Mouse (Mus musculus): ENCODE data around the gene Lrrd1. TPM values are rescaled to one million over a fixed set of nuclear protein-coding genes. Genes with fewer than 3 reads are reported as not detected.

The Lrrd1 gene
- total and polyA plus RNA-seq, 3 experiments, result 0.04 to 0.11 TPM; not detected in 1

DNA sequence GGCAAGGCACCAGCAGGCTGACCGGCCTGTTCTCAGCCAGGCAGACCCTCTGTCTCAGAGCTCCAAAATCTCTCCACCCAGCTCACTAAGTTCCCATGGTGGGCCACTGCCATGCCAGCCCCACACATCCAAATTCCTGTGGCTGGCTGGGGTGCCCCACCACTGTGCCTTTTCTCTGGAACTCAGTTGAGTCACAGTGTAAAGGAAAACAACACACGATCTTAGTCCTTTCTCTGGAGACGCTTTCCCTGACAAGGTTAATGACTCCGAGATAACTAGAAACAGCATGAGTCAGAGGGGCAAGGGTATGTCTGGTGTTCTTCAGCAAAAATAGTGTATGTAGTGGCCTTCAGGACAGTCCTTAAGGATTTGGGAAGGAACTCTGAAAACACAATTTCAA is 25.2 kb downstream of the Lrrd1 start:
- no peak overlapping the region for H3K9ac ChIP-seq (ENCODE audit: control insufficient read depth, low read depth, low read length, poor library complexity, severe bottlenecking)
- DNase-seq (ENCODE audit: low read depth, low spot score), result no peak
- no peak overlapping the region for H3K27ac ChIP-seq (ENCODE audit: control insufficient read depth, low read depth, low read length)
- TF ChIP-seq CHD2 (IDR thresholded peaks at IDR 0.05; ENCODE audit: low read length) (no peak), ZMIZ1 (IDR thresholded peaks at IDR 0.05; ENCODE audit: low read depth, low read length) (no peak), MYC (IDR thresholded peaks at IDR 0.05; ENCODE audit: low read depth, low read length) (no peak), SMC3 (IDR thresholded peaks at IDR 0.05; ENCODE audit: low read depth, low read length) (no peak), EP300 (IDR thresholded peaks at IDR 0.05; ENCODE audit: low read depth in 1 of 2, low read length in 2 of 2) (no peak), BHLHE40 (IDR thresholded peaks at IDR 0.05; ENCODE audit: borderline replicate concordance, low read depth, low read length) (no peak), TAL1 (IDR thresholded peaks at IDR 0.05; ENCODE audit: low read length) (no peak), NRF1 (IDR thresholded peaks at IDR 0.05; ENCODE audit: insufficient read depth, low read depth, low read length, poor library complexity, severe bottlenecking) (no peak), SIN3A (IDR thresholded peaks at IDR 0.05; ENCODE audit: low read length) (no peak), ZC3H11A (IDR thresholded peaks at IDR 0.05; ENCODE audit: low read depth, low read length) (no peak), GABPA (IDR thresholded peaks at IDR 0.05; ENCODE audit: low read depth, low read length) (no peak), TCF12 (IDR thresholded peaks at IDR 0.05; ENCODE audit: low read depth, low read length) (no peak), ZNF384 (IDR thresholded peaks at IDR 0.05; ENCODE audit: low read depth, low read length) (no peak), ELF1 (IDR thresholded peaks at IDR 0.05; ENCODE audit: low read depth, low read length) (no peak), POLR2AphosphoS5 (IDR thresholded peaks at IDR 0.05; ENCODE audit: borderline replicate concordance, low read depth, low read length) (no peak)
- no peaks in the 10 kb centered on the region for H3K79me2 ChIP-seq (ENCODE audit: control insufficient read depth, insufficient read depth, low read length, poor library complexity)
- no peaks in the 10 kb centered on the region; a peak in 1 of 4 replicates for H3K27me3 ChIP-seq (ENCODE audit: control insufficient read depth in 1 of 2, insufficient read depth in 2 of 2, low read length in 2 of 2)
- H3K9me3 ChIP-seq (replicated peaks; ENCODE audit: insufficient read depth, low read length), result no peaks in the 10 kb centered on the region
- no peak overlapping the region for H3K4me3 ChIP-seq (ENCODE audit: control insufficient read depth in 1 of 2, insufficient read depth in 1 of 2, low read depth in 2 of 2, low read length in 2 of 2)
- no peaks in the 10 kb centered on the region for H3K4me1 ChIP-seq (ENCODE audit: control insufficient read depth in 1 of 2, insufficient read depth in 2 of 2, low read length in 2 of 2)
- no peaks in the 10 kb centered on the region for H3K36me3 ChIP-seq (ENCODE audit: control insufficient read depth in 1 of 2, insufficient read depth in 2 of 2, low read length in 2 of 2)

DNA sequence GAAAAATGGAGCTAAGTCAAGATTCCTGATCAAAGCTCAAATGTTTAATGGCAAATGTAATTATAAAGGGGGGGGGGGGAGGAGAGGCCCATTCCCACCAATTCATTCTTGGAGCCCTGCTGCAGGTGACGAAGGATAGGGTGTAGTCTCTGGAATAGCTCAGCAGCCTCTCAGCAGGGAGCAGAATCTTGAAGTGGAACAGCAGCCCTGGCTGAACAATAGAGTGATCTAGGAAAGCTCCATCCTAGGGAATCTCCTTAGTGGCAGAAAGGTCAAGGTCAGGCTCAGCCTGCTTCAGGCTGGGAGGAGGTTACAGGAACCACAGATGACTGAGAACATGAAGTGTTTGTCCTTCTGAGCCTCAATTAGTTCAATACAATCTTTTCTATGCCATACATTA is 27.4 kb downstream of the Lrrd1 start:
- Histone ChIP-seq H3K36me3 (ENCODE audit: control insufficient read depth in 1 of 2, insufficient read depth in 2 of 2, low read length in 2 of 2) (no peaks in the 10 kb centered on the region), H3K27me3 (ENCODE audit: control insufficient read depth in 1 of 2, insufficient read depth in 2 of 2, low read length in 2 of 2) (no peaks in the 10 kb centered on the region; a peak in 1 of 4 replicates), H3K9ac (ENCODE audit: control insufficient read depth, low read depth, low read length, poor library complexity, severe bottlenecking) (no peak overlapping the region), H3K79me2 (ENCODE audit: control insufficient read depth, insufficient read depth, low read length, poor library complexity) (no peaks in the 10 kb centered on the region), H3K4me1 (ENCODE audit: control insufficient read depth in 1 of 2, insufficient read depth in 2 of 2, low read length in 2 of 2) (no peaks in the 10 kb centered on the region), H3K27ac (ENCODE audit: control insufficient read depth, low read depth, low read length) (no peak overlapping the region), H3K4me3 (ENCODE audit: control insufficient read depth in 1 of 2, insufficient read depth in 1 of 2, low read depth in 2 of 2, low read length in 2 of 2) (no peak overlapping the region), H3K9me3 (replicated peaks; ENCODE audit: insufficient read depth, low read length) (no peaks in the 10 kb centered on the region)
- no peak for DNase-seq (ENCODE audit: low read depth, low spot score)
- TF ChIP-seq KAT2A (conservative IDR thresholded peaks at IDR 0.05; ENCODE audit: low read depth, low read length), result no peak
- no peak for TF ChIP-seq E2F4 (IDR thresholded peaks at IDR 0.05; ENCODE audit: borderline replicate concordance, low read depth, low read length)
- TF ChIP-seq RCOR1 (IDR thresholded peaks at IDR 0.05; ENCODE audit: low read depth, low read length), result no peak
- no peak for TF ChIP-seq POLR2A (IDR thresholded peaks at IDR 0.05; ENCODE audit: control insufficient read depth in 1 of 2, insufficient read depth in 1 of 2, low read depth in 1 of 2, low read length in 2 of 2, poor library complexity in 1 of 2)
- no peak for TF ChIP-seq ZMIZ1 (IDR thresholded peaks at IDR 0.05; ENCODE audit: low read depth, low read length)
- TF ChIP-seq TBP (IDR thresholded peaks at IDR 0.05; ENCODE audit: low read depth, low read length), result no peak
- TF ChIP-seq ZKSCAN1 (IDR thresholded peaks at IDR 0.05; ENCODE audit: low read depth, low read length), result no peak
- no peak for TF ChIP-seq CTCF (IDR thresholded peaks at IDR 0.05 in 2 of 3, conservative IDR thresholded peaks at IDR 0.05 in 1 of 3; ENCODE audit: control insufficient read depth in 1 of 3, insufficient read depth in 1 of 3, low read depth in 2 of 3, low read length in 3 of 3, poor library complexity in 1 of 3, severe bottlenecking in 1 of 3)
- TF ChIP-seq MAZ (IDR thresholded peaks at IDR 0.05; ENCODE audit: low read depth, low read length), result no peak
- TF ChIP-seq MEF2A (IDR thresholded peaks at IDR 0.05; ENCODE audit: extremely low read depth, insufficient replicate concordance, low read depth, low read length, poor library complexity, severe bottlenecking), result no peak
- no peak for TF ChIP-seq UBTF (IDR thresholded peaks at IDR 0.05; ENCODE audit: borderline replicate concordance, insufficient read depth, low read depth, low read length)
- no peak for TF ChIP-seq GABPA (IDR thresholded peaks at IDR 0.05; ENCODE audit: low read depth, low read length)
- TF ChIP-seq MAX (IDR thresholded peaks at IDR 0.05; ENCODE audit: low read length), result no peak
- no peak for TF ChIP-seq SMC3 (IDR thresholded peaks at IDR 0.05; ENCODE audit: low read depth, low read length)
- TF ChIP-seq MYB (IDR thresholded peaks at IDR 0.05; ENCODE audit: low read depth, low read length), result no peak
- no peak for TF ChIP-seq EP300 (IDR thresholded peaks at IDR 0.05; ENCODE audit: low read depth in 1 of 2, low read length in 2 of 2)
